Mouse (Mus musculus) lung, postnatal 0 days (tissue): ENCODE measurements around the gene Cyp1b1.

Source experiments
- CTCF ChIP-seq: IDR thresholded peaks from 2 replicates; pipeline ENCODE4 v1.5.1; 2016; ENCODE audit warnings: antibody characterized with exemption, mild to moderate bottlenecking
- EP300 ChIP-seq: IDR thresholded peaks from 2 replicates; pipeline ENCODE4 v1.6.1; 2016; ENCODE audit warnings: antibody characterized with exemption, mild to moderate bottlenecking, control low read depth

GRCm38 (mm10) chr17:79658452-79658851, 56.4 kb downstream of the Cyp1b1 start:
- TF ChIP-seq CTCF (no peak), EP300 (no peak)
